Mouse (Mus musculus) bone marrow macrophage, adult 2 months (primary cell): ENCODE data around the gene Lurap1.

Experiments used
- CTCF ChIP-seq: IDR thresholded peaks from 2 replicates; pipeline ENCODE4 v1.5.1; 2012; ENCODE audit warnings: low read depth, mild to moderate bottlenecking, low read length, moderate library complexity
- POLR2A ChIP-seq: IDR thresholded peaks from 2 replicates; pipeline ENCODE4 v1.6.1; 2012; ENCODE audit warnings: mild to moderate bottlenecking, low read depth, low read length, borderline replicate concordance

GRCm38 (mm10) chr4:116168617-116169352 is 17.6 kb upstream of the Lurap1 start:
- TF ChIP-seq CTCF (peak; percentile 66), POLR2A (no peak)
